In the genomic region with DNA sequence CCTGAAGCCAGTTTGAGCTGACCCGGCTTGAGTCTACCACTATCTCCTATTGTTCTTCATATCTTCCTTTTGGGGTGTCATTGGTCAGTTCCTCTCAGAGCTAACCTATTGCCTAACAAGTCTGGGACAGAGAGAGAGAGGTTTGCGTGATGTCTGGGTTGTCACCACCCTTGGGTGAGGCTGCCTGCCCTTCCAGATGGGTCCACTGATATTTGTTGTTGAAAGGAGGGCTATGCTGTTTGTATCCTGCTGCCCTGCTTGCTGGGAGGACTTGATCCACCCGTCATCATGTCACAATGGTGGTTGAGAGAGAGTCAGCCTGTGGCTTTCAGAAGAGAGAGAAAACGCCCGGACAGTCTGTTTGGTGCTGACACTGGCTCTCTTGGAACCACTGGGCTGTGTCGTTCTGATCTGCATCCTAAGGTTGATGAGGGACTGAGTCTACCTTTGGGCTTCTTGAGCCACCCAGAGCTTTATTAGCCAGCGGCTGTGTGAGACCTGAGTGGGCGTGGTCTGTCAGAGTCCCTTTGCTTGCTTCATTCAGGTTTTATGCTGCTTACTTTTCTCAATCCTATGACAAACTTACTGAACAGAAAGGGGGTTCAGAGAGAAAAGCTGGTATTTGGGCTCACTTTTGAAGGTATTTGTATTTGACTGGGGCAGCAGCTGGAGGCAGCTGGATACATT, we compare ENCODE assay signal across 25 mouse cellular contexts.
DNase-seq lines count a peak whose midpoint lies in the region; ATAC-seq and TF ChIP-seq lines count a peak whose summit lies in the region.
"Had no signal": no experiment of that assay in that cellular context is flagged by ENCODE, and none has a peak within 500 bp of the region (broad histone marks: within the 10 kb centered on the region; RNA-seq: fewer than 3 reads in every experiment).

No protein-coding gene starts in this region.

- H3K36me3 ChIP-seq in MEL (ENCODE audit: control insufficient read depth in 1 of 2, insufficient read depth in 2 of 2, low read length in 2 of 2): no peaks in the 10 kb centered on the region
- H3K36me3 ChIP-seq in liver, embryonic 12.5 days: no peaks in the 10 kb centered on the region
- H3K36me3 ChIP-seq: embryonic facial prominence, embryonic 10.5 days; heart, embryonic 13.5 days; neural tube, embryonic 15.5 days had no signal

- 37% methylated on average over 8 of the region's 8 CpGs for WGBS in liver, embryonic 12.5 days (ENCODE audit: insufficient replicate concordance)

- no peak overlapping the region for H3K27ac ChIP-seq in MEL (ENCODE audit: control insufficient read depth, low read depth, low read length)
- peak overlapping the region; percentile 42; the same call in 1 of the 2 replicates for H3K27ac ChIP-seq in liver, embryonic 12.5 days
- H3K27ac ChIP-seq: embryonic facial prominence, embryonic 10.5 days; forebrain, embryonic 13.5 days; heart, embryonic 13.5 days; hindbrain, embryonic 14.5 days; macrophage; neural tube, embryonic 15.5 days had no signal

- peak overlapping the region; percentile 9 for H3K4me2 ChIP-seq in liver, embryonic 12.5 days
- H3K4me2 ChIP-seq: forebrain, embryonic 13.5 days; heart, embryonic 13.5 days; hindbrain, embryonic 14.5 days; midbrain, embryonic 11.5 days; neural tube, embryonic 15.5 days had no signal

- TF ChIP-seq POLR2A in MEL (IDR thresholded peaks at IDR 0.05; ENCODE audit: control insufficient read depth in 1 of 2, insufficient read depth in 1 of 2, low read depth in 1 of 2, low read length in 2 of 2, poor library complexity in 1 of 2): no peak

- H3K4me1 ChIP-seq in MEL (ENCODE audit: control insufficient read depth in 1 of 2, insufficient read depth in 2 of 2, low read length in 2 of 2): no peaks in the 10 kb centered on the region
- H3K4me1 ChIP-seq in liver, embryonic 12.5 days: 0 out of 2 replicates have a peak, but pooled peaks cover 12% of the 10 kb centered on the region

- no peaks in the 10 kb centered on the region for H3K79me2 ChIP-seq in MEL (ENCODE audit: control insufficient read depth, insufficient read depth, low read length, poor library complexity)

- DNase-seq in MEL (ENCODE audit: low read depth, low spot score): peak; percentile 10
- DNase-seq in spleen, adult 12 weeks (ENCODE audit: low spot score): no peak
- DNase-seq in spleen, postnatal 14 days (ENCODE audit: low spot score in 2 of 2): no peak
- DNase-seq in ovary, postnatal 36 days (ENCODE audit: low spot score): no peak
- DNase-seq: adrenal gland, postnatal 36 days; cerebellum, adult 11 months; cerebellum, postnatal 10 days; gastrocnemius, postnatal 25 days; heart, adult 18-20 months; heart, postnatal 14 days; kidney, adult 8-10 months; kidney, postnatal 10 days; left cerebral cortex, postnatal 4 days; thymus, postnatal 25 days had no signal

- no peak overlapping the region for H3K9ac ChIP-seq in MEL (ENCODE audit: control insufficient read depth, low read depth, low read length, poor library complexity, severe bottlenecking)
- no peak overlapping the region for H3K9ac ChIP-seq in liver, embryonic 12.5 days
- H3K9ac ChIP-seq: forebrain, embryonic 13.5 days; heart, embryonic 13.5 days; hindbrain, embryonic 14.5 days; neural tube, embryonic 15.5 days had no signal

- no peaks in the 10 kb centered on the region for H3K9me3 ChIP-seq in MEL (replicated peaks; ENCODE audit: insufficient read depth, low read length)
- no peaks in the 10 kb centered on the region for H3K9me3 ChIP-seq in liver, embryonic 12.5 days (replicated peaks)
- H3K9me3 ChIP-seq: embryonic facial prominence, embryonic 10.5 days; forebrain, embryonic 13.5 days; heart, embryonic 13.5 days; neural tube, embryonic 15.5 days had no signal

- ATAC-seq in erythroblast, adult 5-6 weeks (replicated peaks; ENCODE audit: low FRiP score, poor library complexity, severe bottlenecking): peak; percentile 72
- peak; percentile 83 for ATAC-seq in liver, embryonic 12.5 days
- ATAC-seq in megakaryocyte-erythroid progenitor cell, adult 5-6 weeks (replicated peaks; ENCODE audit: low FRiP score, low TSS enrichment, poor library complexity, severe bottlenecking): peak; percentile 34; the same call in 1 of the 2 replicates
- ATAC-seq: forebrain, embryonic 13.5 days; lung, postnatal 0 days had no signal

- no peaks in the 10 kb centered on the region for H3K27me3 ChIP-seq in MEL (ENCODE audit: control insufficient read depth in 1 of 2, insufficient read depth in 2 of 2, low read length in 2 of 2)
- H3K27me3 ChIP-seq in liver, embryonic 12.5 days (replicated peaks): peaks cover 17% of the 10 kb centered on the region; the same call in 1 of the 2 replicates
- H3K27me3 ChIP-seq: neural tube, embryonic 15.5 days had no signal

- no peak for TF ChIP-seq RAD21 in MEL (IDR thresholded peaks at IDR 0.05; ENCODE audit: low read depth, low read length)

- TF ChIP-seq EP300 in MEL (IDR thresholded peaks at IDR 0.05; ENCODE audit: low read depth in 1 of 2, low read length in 2 of 2): no peak

- no peak overlapping the region for H3K4me3 ChIP-seq in MEL (ENCODE audit: control insufficient read depth in 1 of 2, insufficient read depth in 1 of 2, low read depth in 2 of 2, low read length in 2 of 2)
- H3K4me3 ChIP-seq in liver, embryonic 12.5 days: no peak overlapping the region
- H3K4me3 ChIP-seq: embryonic facial prominence, embryonic 10.5 days; forebrain, embryonic 13.5 days; heart, embryonic 13.5 days; neural tube, embryonic 15.5 days had no signal

- no peak for TF ChIP-seq CTCF in MEL (IDR thresholded peaks at IDR 0.05 in 2 of 3, conservative IDR thresholded peaks at IDR 0.05 in 1 of 3; ENCODE audit: control insufficient read depth in 1 of 3, insufficient read depth in 1 of 3, low read depth in 2 of 3, low read length in 3 of 3, poor library complexity in 1 of 3, severe bottlenecking in 1 of 3)

TF ChIP-seq in MEL, 35 proteins besides CTCF, POLR2A, EP300 and RAD21:
- TF ChIP-seq RCOR1 (IDR thresholded peaks at IDR 0.05; ENCODE audit: low read depth, low read length): no peak
- TF ChIP-seq MAFK (IDR thresholded peaks at IDR 0.05; ENCODE audit: borderline replicate concordance, low read depth, low read length): no peak
- no peak for TF ChIP-seq SMC3 (IDR thresholded peaks at IDR 0.05; ENCODE audit: low read depth, low read length)
- no peak for TF ChIP-seq GABPA (IDR thresholded peaks at IDR 0.05; ENCODE audit: low read depth, low read length)
